Mouse (Mus musculus) bone marrow macrophage, adult 2 months (primary cell): ENCODE measurements at regions not wholly inside any gene's neighbourhood (a gene's known extent, or its start where the extent isn't known, plus 50 kb on each side); places are given as distances from the start of the nearest gene placed in this dataset.

Experiments
- CTCF ChIP-seq: IDR thresholded peaks from 2 replicates; pipeline ENCODE4 v1.5.1; 2012; ENCODE audit warnings: low read depth, mild to moderate bottlenecking, low read length, moderate library complexity
- POLR2A ChIP-seq: IDR thresholded peaks from 2 replicates; pipeline ENCODE4 v1.6.1; 2012; ENCODE audit warnings: mild to moderate bottlenecking, low read depth, low read length, borderline replicate concordance

GRCm38 (mm10) chr1:71942145-71942544 is 270.0 kb downstream of the Mreg start:
- no peak for TF ChIP-seq POLR2A
- no peak for TF ChIP-seq CTCF
